Mouse (Mus musculus) heart, postnatal 36 days (tissue): ENCODE measurements around the gene Dbi. TPM values are rescaled to one million over a fixed set of nuclear protein-coding genes. Genes with fewer than 3 reads are reported as not detected.

Source experiments
- DNase-seq, 2 experiments: peaks; one replicate each; pipeline ENCODE4 v3.0.0; 2021 to 2022
- intact Hi-C: fragments of 180-260 bp; cut with DNase I; formaldehyde crosslinking; loops from one replicate; pipeline ENCODE4 v1.15.1; 2025
- total RNA-seq, 2 experiments: library from RNA; stranded (reverse); gene quantifications; 2 replicates each; pipeline ENCODE4 v1.2.3; 2021

Gene Dbi
- total RNA-seq, 2 experiments from 2014 or later = 268 to 306 TPM

GRCm38 (mm10) chr1:120122634-120123383, 1.9 kb upstream of the Dbi start:
- intact Hi-C loops = loop anchor here (5.0 kb wide), 2 partner anchors 286 to 1204 kb away; partner anchors contain the start of gene Ptpn4
- no peak for DNase-seq

GRCm38 (mm10) chr1:120121930-120122530, 1.2 kb upstream of the Dbi start:
- intact Hi-C loops = loop anchor here (2.0 to 5.0 kb wide), 3 partner anchors 23 to 1205 kb away; partner anchors contain the start of gene Ptpn4
- no peak for DNase-seq

- DNase-seq = peak; percentile 53 to 72
- intact Hi-C loops = loop anchor here (2.0 to 5.0 kb wide), 3 partner anchors 22 to 1207 kb away; partner anchors contain the start of gene Ptpn4
These were observed 523 bp downstream of the Dbi start for GRCm38 (mm10) chr1:120120141-120120968.

- no peak for DNase-seq
- intact Hi-C loops = no loop called here
These were observed 1.5 kb downstream of the Dbi start for GRCm38 (mm10) chr1:120119389-120119788.

- intact Hi-C loops = no loop called here
- no peak for DNase-seq
These were observed 2.0 kb downstream of the Dbi start for GRCm38 (mm10) chr1:120118854-120119253.

GRCm38 (mm10) chr1:120116106-120116505, 4.8 kb downstream of the Dbi start:
- intact Hi-C loops = no loop called here
- no peak for DNase-seq

GRCm38 (mm10) chr1:120115671-120116081, 5.2 kb downstream of the Dbi start:
- peak; percentile 76 to 77 for DNase-seq
- intact Hi-C loops = no loop called here

GRCm38 (mm10) chr1:120112251-120113187, 8.4 kb downstream of the Dbi start:
- intact Hi-C loops = no loop called here
- DNase-seq = no peak

GRCm38 (mm10) chr1:120111766-120112165, 9.1 kb downstream of the Dbi start:
- no peak for DNase-seq
- intact Hi-C loops = no loop called here

- DNase-seq = no peak
- intact Hi-C loops = no loop called here
These were observed 11.0 kb downstream of the Dbi start for GRCm38 (mm10) chr1:120109741-120110432.

- no peak for DNase-seq
- intact Hi-C loops = no loop called here
These were observed 15.3 kb downstream of the Dbi start for GRCm38 (mm10) chr1:120105556-120105959.

- intact Hi-C loops = no loop called here
- no peak for DNase-seq
These were observed 19.7 kb downstream of the Dbi start for GRCm38 (mm10) chr1:120101227-120101609.

GRCm38 (mm10) chr1:120100456-120101226, 20.2 kb downstream of the Dbi start:
- DNase-seq = no peak
- intact Hi-C loops = no loop called here

- intact Hi-C loops = loop anchor here (2.0 to 10.0 kb wide), 3 partner anchors 21 to 275 kb away; partner anchors contain the start of genes 3110009E18Rik and Dbi
- no peak for DNase-seq
These were observed 21.4 kb downstream of the Dbi start for GRCm38 (mm10) chr1:120099483-120099882.

GRCm38 (mm10) chr1:120098327-120098726, 22.6 kb downstream of the Dbi start:
- intact Hi-C loops = loop anchor here (1.0 to 10.0 kb wide), 4 partner anchors 22 to 274 kb away; partner anchors contain the start of genes 3110009E18Rik and Dbi
- DNase-seq = peak; percentile 71 to 83

- intact Hi-C loops = loop anchor here (10.0 kb wide), 1 partner anchor 270 kb away; no protein-coding TSS in a partner anchor
- DNase-seq = no peak
These were observed 26.0 kb downstream of the Dbi start for GRCm38 (mm10) chr1:120094920-120095319.

GRCm38 (mm10) chr1:120093482-120094134, 27.3 kb downstream of the Dbi start:
- intact Hi-C loops = loop anchor here (1.0 to 10.0 kb wide), 2 partner anchors 60 to 269 kb away; no protein-coding TSS in a partner anchor
- peak; percentile 85 to 89 for DNase-seq
